Mouse (Mus musculus): ENCODE measurements around the gene Slc22a14. TPM values are rescaled to one million over a fixed set of nuclear protein-coding genes. Genes with fewer than 3 reads are reported as not detected.

Gene Slc22a14
- polyA plus RNA-seq, 1 experiment: not detected

- no peak overlapping the region for H3ac ChIP-seq (ENCODE audit: control insufficient read depth, insufficient read length)
- H3K4me2 ChIP-seq (ENCODE audit: low read depth): no peak overlapping the region
- no peaks in the 10 kb centered on the region for H3K36me3 ChIP-seq (ENCODE audit: control insufficient read depth, insufficient read depth)
- H3K27me3 ChIP-seq (ENCODE audit: control insufficient read depth, insufficient read depth, insufficient read length): peaks cover 66% of the 10 kb centered on the region
- no peak for TF ChIP-seq MYOG (IDR thresholded peaks at IDR 0.05; ENCODE audit: control insufficient read depth in 1 of 3, insufficient read depth in 1 of 3, insufficient read length in 2 of 3, low read depth in 2 of 3)
- no peak for TF ChIP-seq POLR2A (IDR thresholded peaks at IDR 0.05; ENCODE audit: insufficient read length, low read depth)
- H3K79me2 ChIP-seq (ENCODE audit: control insufficient read depth, insufficient read depth): no peaks in the 10 kb centered on the region
- no peak overlapping the region for H3K4me3 ChIP-seq
Measured at GRCm38 (mm10) chr9:119145137-119145536, 220.2 kb downstream of the Slc22a14 start.

DNA sequence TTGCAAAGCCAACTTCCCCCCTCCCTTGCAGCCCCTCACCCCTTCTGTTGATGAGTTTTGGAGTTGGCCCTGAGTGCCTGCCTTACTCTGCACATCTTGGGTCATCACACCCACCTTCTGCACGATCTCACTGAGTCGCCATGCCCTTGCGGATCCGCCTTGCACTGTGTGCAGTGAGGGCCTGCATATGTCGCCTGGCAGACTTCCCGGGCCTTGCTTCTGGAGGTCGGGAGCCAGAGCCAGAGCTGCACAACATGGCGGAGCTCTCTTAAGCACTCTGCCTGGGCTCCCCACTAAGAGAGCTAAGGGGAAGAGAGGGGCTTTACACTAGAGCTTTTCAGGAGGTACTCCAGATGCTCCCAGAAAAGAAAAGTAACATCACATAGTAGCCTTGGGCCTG, 220.7 kb downstream of the Slc22a14 start:
- H3K36me3 ChIP-seq (ENCODE audit: control insufficient read depth, insufficient read depth): no peaks in the 10 kb centered on the region
- no peak overlapping the region for H3K4me3 ChIP-seq
- TF ChIP-seq MAX (IDR thresholded peaks at IDR 0.05; ENCODE audit: low read depth) (no peak), MYOD1 (IDR thresholded peaks at IDR 0.05; ENCODE audit: control insufficient read depth in 1 of 3, insufficient read length in 2 of 3, low read depth in 2 of 3) (no peak), E2F4 (IDR thresholded peaks at IDR 0.05; ENCODE audit: insufficient read depth) (no peak), POLR2A (IDR thresholded peaks at IDR 0.05; ENCODE audit: insufficient read length, low read depth) (no peak), REST (IDR thresholded peaks at IDR 0.05; ENCODE audit: insufficient read depth, insufficient read length) (no peak), TCF12 (IDR thresholded peaks at IDR 0.05; ENCODE audit: insufficient read depth, poor library complexity, severe bottlenecking) (no peak), USF1 (IDR thresholded peaks at IDR 0.05; ENCODE audit: low read depth) (no peak), POLR2AphosphoS2 (IDR thresholded peaks at IDR 0.05; ENCODE audit: insufficient read length, low read depth) (no peak), TCF3 (IDR thresholded peaks at IDR 0.05; ENCODE audit: insufficient read length, low read depth) (no peak), MYOG (IDR thresholded peaks at IDR 0.05; ENCODE audit: control insufficient read depth in 1 of 3, insufficient read depth in 1 of 3, insufficient read length in 2 of 3, low read depth in 2 of 3) (no peak)
- H3ac ChIP-seq (ENCODE audit: control insufficient read depth, insufficient read length): no peak overlapping the region
- no peaks in the 10 kb centered on the region for H3K79me2 ChIP-seq (ENCODE audit: control insufficient read depth, insufficient read depth)
- H3K4me2 ChIP-seq (ENCODE audit: low read depth): no peak overlapping the region
- H3K27me3 ChIP-seq (ENCODE audit: control insufficient read depth, insufficient read depth, insufficient read length): peaks cover 66% of the 10 kb centered on the region

DNA sequence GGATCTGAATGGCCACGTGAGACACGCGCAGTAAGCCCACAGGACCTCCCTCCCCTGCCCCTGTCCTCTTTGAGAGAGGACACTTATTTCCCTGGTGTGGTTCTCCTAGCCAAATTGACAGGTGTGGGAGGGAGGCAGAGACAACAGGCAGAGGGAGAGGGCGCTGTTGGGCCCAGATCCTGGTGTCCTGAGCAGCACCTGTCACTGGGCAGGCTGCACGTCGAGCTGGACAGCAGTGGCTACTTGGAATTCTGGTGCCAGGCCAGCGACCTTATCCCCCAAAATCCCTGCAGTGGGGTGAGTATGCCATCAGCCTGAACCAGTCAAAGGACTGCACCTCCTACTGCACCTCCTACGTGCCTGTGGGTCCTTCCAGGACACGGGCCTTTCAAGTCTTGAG, 222.0 kb downstream of the Slc22a14 start:
- Histone ChIP-seq H3K27me3 (ENCODE audit: control insufficient read depth, insufficient read depth, insufficient read length) (peaks cover 66% of the 10 kb centered on the region), H3K36me3 (ENCODE audit: control insufficient read depth, insufficient read depth) (no peaks in the 10 kb centered on the region), H3K4me3 (no peak overlapping the region), H3K4me2 (ENCODE audit: low read depth) (no peak overlapping the region), H3K79me2 (ENCODE audit: control insufficient read depth, insufficient read depth) (no peaks in the 10 kb centered on the region), H3ac (ENCODE audit: control insufficient read depth, insufficient read length) (no peak overlapping the region)
- TF ChIP-seq CEBPB (IDR thresholded peaks at IDR 0.05; ENCODE audit: insufficient read depth, poor library complexity, severe bottlenecking): no peak
- peak in 1 of 3 experiments; percentile 31 for TF ChIP-seq MYOG (IDR thresholded peaks at IDR 0.05; ENCODE audit: control insufficient read depth in 1 of 3, insufficient read depth in 1 of 3, insufficient read length in 2 of 3, low read depth in 2 of 3)
- peak in 1 of 3 experiments; percentile 50 for TF ChIP-seq MYOD1 (IDR thresholded peaks at IDR 0.05; ENCODE audit: control insufficient read depth in 1 of 3, insufficient read length in 2 of 3, low read depth in 2 of 3)
- no peak for TF ChIP-seq MAX (IDR thresholded peaks at IDR 0.05; ENCODE audit: low read depth)

DNA sequence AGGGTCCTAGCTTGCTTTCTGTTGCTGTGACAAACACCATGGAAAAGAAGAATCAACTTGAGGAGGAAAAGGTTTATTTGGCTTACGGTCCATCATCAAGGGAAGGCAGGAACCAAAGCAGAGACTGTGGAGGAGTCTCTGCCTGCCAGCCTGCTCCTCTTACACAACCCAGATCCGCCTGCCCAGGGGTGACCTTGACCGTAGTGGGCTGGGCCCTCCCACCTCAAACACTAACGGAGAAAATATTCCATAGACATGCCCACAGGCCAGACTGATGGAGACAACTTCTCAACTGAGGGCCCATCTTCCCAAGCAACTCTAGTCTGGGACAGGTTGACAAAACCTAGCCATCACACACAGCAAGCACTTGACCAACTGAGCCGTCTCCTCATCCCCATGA, 223.3 kb downstream of the Slc22a14 start:
- H3K79me2 ChIP-seq (ENCODE audit: control insufficient read depth, insufficient read depth): no peaks in the 10 kb centered on the region
- H3ac ChIP-seq (ENCODE audit: control insufficient read depth, insufficient read length): no peak overlapping the region
- H3K4me2 ChIP-seq (ENCODE audit: low read depth): no peak overlapping the region
- H3K4me3 ChIP-seq: no peak overlapping the region
- TF ChIP-seq MYOD1 (IDR thresholded peaks at IDR 0.05; ENCODE audit: control insufficient read depth in 1 of 3, insufficient read length in 2 of 3, low read depth in 2 of 3): no peak
- TF ChIP-seq TCF12 (IDR thresholded peaks at IDR 0.05; ENCODE audit: insufficient read depth, poor library complexity, severe bottlenecking): no peak
- no peak for TF ChIP-seq E2F4 (IDR thresholded peaks at IDR 0.05; ENCODE audit: insufficient read depth)
- no peak for TF ChIP-seq USF1 (IDR thresholded peaks at IDR 0.05; ENCODE audit: low read depth)
- no peak for TF ChIP-seq CEBPB (IDR thresholded peaks at IDR 0.05; ENCODE audit: insufficient read depth, poor library complexity, severe bottlenecking)
- no peak for TF ChIP-seq MAX (IDR thresholded peaks at IDR 0.05; ENCODE audit: low read depth)
- no peak for TF ChIP-seq POLR2AphosphoS2 (IDR thresholded peaks at IDR 0.05; ENCODE audit: insufficient read length, low read depth)
- peaks cover 73% of the 10 kb centered on the region for H3K27me3 ChIP-seq (ENCODE audit: control insufficient read depth, insufficient read depth, insufficient read length)
- no peaks in the 10 kb centered on the region for H3K36me3 ChIP-seq (ENCODE audit: control insufficient read depth, insufficient read depth)

DNA sequence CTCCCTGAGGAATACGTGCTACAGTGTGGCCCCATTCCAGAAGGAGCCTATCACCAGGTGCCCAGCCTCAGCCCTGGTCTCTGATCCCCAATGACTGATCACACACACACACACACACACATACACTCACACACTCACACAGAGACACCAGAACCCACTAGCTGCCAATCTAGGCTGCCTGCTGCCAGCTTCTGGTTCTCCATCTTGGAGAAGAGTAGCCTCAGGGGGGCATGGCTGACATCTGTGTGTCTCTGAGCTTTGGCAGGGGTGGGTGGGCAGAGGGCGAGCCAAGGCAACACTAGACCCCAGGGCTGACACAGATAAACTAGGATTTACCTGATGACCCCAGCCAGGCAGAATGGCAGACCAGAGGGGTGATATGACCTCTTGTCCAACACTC, 226.5 kb downstream of the Slc22a14 start:
- Histone ChIP-seq H3K27me3 (ENCODE audit: control insufficient read depth, insufficient read depth, insufficient read length) (peaks cover 66% of the 10 kb centered on the region), H3K4me3 (no peak overlapping the region), H3K36me3 (ENCODE audit: control insufficient read depth, insufficient read depth) (no peaks in the 10 kb centered on the region), H3K4me2 (ENCODE audit: low read depth) (no peak overlapping the region), H3K79me2 (ENCODE audit: control insufficient read depth, insufficient read depth) (no peaks in the 10 kb centered on the region), H3ac (ENCODE audit: control insufficient read depth, insufficient read length) (no peak overlapping the region)
- TF ChIP-seq POLR2AphosphoS2 (IDR thresholded peaks at IDR 0.05; ENCODE audit: insufficient read length, low read depth) (no peak), MYOG (IDR thresholded peaks at IDR 0.05; ENCODE audit: control insufficient read depth in 1 of 3, insufficient read depth in 1 of 3, insufficient read length in 2 of 3, low read depth in 2 of 3) (no peak), CEBPB (IDR thresholded peaks at IDR 0.05; ENCODE audit: insufficient read depth, poor library complexity, severe bottlenecking) (no peak), MYOD1 (IDR thresholded peaks at IDR 0.05; ENCODE audit: control insufficient read depth in 1 of 3, insufficient read length in 2 of 3, low read depth in 2 of 3) (no peak), E2F4 (IDR thresholded peaks at IDR 0.05; ENCODE audit: insufficient read depth) (no peak), TCF12 (IDR thresholded peaks at IDR 0.05; ENCODE audit: insufficient read depth, poor library complexity, severe bottlenecking) (no peak), REST (IDR thresholded peaks at IDR 0.05; ENCODE audit: insufficient read depth, insufficient read length) (no peak), TCF3 (IDR thresholded peaks at IDR 0.05; ENCODE audit: insufficient read length, low read depth) (no peak), SRF (IDR thresholded peaks at IDR 0.05; ENCODE audit: control insufficient read depth, insufficient read length, low read depth) (no peak), MAX (IDR thresholded peaks at IDR 0.05; ENCODE audit: low read depth) (no peak), USF1 (IDR thresholded peaks at IDR 0.05; ENCODE audit: low read depth) (no peak), POLR2A (IDR thresholded peaks at IDR 0.05; ENCODE audit: insufficient read length, low read depth) (no peak)

Measured in myocyte (in vitro differentiated cells).